Mouse (Mus musculus): ENCODE results near the gene Ttc7b. TPM values are rescaled to one million over a fixed set of nuclear protein-coding genes. Genes with fewer than 3 reads are reported as not detected.
A peak's percentile ranks its signal among the peaks of the same experiment; 100 is the strongest.

The Ttc7b gene
- total RNA-seq, 2 experiments from 2014 or later: 87.5 to 91.4 TPM

DNA sequence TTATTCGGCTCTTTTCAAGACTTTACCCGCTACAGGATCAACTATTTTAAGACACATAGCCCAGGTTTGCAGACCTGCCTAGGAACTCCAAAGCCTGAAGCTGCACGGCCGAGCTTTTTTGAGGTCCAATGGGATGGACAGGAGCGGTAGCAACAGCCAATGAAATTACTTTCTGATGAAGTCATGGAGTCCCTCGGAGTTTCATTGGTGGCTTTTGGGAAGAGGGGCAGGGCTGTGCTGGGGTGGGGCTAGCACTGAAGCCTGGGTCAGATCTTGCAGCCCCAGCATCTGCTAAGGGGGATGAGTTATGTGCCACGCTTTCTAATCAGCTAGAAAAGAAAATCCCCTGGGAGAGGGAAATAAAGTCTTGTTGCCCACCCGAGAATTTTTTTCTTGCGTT is 7.1 kb upstream of the Ttc7b start:
- DNase-seq (ENCODE audit: low spot score in 2 of 2): peak in 1 of 2 experiments; percentile 44

DNA sequence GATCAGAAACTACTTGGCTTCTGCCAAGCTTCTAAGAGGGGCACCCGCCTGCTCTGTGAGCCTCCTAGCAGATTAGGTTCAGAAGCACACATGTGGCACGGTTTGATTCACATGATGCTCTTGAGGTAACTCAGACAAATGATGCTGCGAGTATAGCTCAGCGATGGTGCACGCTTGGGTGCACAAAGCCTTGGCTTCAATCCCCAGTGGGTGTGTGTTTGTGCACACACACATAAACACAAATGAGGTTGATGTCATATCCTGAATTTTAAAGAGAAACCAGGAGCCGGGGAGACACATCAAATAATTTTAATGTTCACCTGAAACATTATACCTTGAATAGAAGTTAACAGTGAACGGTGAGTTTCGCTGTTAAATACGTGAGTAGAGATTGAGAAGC is 6.6 kb upstream of the Ttc7b start:
- DNase-seq (ENCODE audit: low spot score in 2 of 2): peak in 1 of 2 experiments; percentile 16

GRCm38 (mm10) chr12:100525939-100526338 is 5.3 kb upstream of the Ttc7b start:
- DNase-seq (ENCODE audit: low spot score in 2 of 2): peak in 1 of 2 experiments; percentile 20

- DNase-seq (ENCODE audit: low spot score in 2 of 2): peak; percentile 58 to 63
Observed at GRCm38 (mm10) chr12:100520077-100520793, 391 bp downstream of the Ttc7b start.

DNA sequence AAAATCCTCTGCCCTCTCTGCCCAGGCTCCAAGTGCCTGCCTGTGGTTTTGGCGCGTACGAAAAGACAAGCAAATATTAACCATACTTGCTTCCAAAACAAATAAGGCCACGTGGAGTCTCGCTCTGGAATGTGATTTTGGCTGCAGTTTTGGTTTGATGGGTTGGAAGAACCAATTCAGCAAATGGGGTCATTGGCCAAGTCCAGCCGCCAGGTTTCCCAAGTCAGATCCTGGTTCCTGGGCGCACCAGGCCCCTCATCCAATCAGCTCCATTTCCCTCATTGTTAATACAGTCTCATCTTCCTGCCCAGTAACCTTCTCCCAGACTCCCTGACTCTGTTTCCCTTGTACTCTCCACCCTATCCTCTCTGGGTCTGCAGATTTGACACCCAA is 946 bp downstream of the Ttc7b start:
- DNase-seq (ENCODE audit: low spot score in 2 of 2): no peak

DNA sequence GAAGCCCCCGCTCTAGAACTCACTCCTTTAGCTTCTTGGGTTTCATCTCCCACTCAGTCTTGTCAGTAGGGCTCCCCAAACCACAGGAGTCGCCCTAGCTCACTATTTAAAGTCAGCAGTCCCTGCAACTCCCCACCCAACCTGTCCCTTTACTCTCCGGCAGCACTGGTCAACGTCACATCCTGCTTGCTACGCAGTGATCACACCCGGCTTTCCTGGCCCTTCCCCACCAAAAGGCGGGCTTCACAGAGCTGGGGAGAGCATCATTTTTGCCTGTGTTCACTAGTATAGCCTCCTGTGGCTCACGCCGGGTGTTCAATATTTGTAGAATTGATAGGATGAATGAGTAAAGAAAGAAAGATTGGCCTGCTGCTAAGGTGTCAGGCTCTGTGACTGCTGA is 3.3 kb downstream of the Ttc7b start:
- DNase-seq (ENCODE audit: low spot score in 2 of 2): no peak

- DNase-seq (ENCODE audit: low spot score in 2 of 2): no peak
Observed at GRCm38 (mm10) chr12:100516161-100516838, 4.3 kb downstream of the Ttc7b start.

DNA sequence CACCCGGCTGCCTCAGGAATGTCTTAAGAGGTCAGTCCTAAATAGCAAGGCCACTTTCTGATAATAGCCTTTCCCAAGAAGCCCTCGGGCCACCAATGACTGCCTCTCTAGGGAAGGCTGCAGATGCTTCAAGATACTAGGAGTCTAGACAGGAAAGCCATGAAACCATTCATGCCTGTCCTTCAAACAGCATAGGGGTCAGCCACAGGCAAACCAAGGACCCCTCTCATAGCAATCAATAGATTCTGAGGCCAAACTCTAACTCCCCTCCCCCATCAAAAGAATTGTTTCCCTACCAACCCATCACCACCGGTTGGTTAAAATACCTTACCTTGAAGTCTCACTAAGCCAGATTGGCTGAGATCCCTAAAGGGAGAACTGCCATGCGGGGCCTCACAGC is 5.1 kb downstream of the Ttc7b start:
- DNase-seq (ENCODE audit: low spot score in 2 of 2): no peak

DNA sequence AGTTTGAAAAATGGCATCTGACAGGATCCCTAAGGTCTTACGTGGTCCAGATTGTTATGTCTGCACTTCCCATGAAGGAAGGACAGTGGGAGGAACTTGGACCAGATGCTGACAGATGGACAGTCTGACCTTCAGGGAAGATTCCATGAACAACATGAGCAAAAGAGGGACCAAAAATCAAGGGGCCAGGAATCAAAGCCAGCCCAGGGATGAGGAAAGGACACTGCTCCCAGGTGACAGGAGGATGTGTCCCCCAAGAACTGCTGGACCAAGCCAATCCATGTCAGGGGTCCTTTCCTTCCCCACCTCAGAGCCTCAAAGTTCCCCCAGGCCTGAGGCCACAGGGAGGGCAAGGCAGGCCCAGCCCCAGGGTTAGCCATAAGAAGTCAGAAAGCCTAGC is 6.0 kb downstream of the Ttc7b start:
- DNase-seq (ENCODE audit: low spot score in 2 of 2): no peak

GRCm38 (mm10) chr12:100513131-100513530 is 7.5 kb downstream of the Ttc7b start:
- DNase-seq (ENCODE audit: low spot score in 2 of 2): no peak

DNA sequence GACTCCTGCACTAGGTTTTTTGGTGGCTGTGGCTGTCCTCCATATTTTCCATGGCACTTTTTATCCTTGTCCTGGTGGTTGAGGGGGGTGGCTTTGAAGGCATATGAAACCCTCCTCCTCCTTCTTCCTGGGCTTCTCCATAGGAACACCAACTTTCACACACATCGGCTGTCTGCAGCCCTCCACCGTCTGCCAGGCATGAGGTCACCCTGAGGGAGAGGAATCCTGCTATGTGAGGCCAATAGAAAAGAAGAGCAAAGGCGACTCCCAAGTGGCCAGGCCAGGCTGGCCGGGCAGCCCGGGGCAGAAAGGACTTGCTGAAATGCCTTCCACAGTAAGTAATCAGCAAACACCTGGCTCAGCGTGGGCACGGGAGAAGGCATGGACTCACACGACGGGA is 8.0 kb downstream of the Ttc7b start:
- DNase-seq (ENCODE audit: low spot score in 2 of 2): no peak

- no peak for DNase-seq (ENCODE audit: low spot score in 2 of 2)
Observed at GRCm38 (mm10) chr12:100509615-100510282, 10.9 kb downstream of the Ttc7b start.

DNA sequence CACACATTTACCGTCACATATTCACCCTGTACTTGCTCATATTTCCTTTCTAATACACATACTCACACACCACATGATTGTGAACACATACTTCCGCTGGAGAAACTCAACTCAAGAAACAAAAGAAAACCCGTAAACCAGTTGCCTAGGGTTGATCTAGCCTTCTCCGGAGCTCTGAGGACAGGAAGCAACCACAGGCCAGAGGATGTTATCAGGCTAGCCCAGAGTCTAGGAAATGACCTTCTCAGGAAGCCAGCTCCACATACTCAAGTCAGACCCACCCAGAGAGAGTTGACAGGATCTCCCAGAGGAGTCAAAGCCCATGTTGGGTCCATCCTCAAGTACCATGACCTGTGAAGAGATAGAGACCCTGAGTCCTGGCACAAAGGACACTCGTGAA is 12.0 kb downstream of the Ttc7b start:
- no peak for DNase-seq (ENCODE audit: low spot score in 2 of 2)

DNA sequence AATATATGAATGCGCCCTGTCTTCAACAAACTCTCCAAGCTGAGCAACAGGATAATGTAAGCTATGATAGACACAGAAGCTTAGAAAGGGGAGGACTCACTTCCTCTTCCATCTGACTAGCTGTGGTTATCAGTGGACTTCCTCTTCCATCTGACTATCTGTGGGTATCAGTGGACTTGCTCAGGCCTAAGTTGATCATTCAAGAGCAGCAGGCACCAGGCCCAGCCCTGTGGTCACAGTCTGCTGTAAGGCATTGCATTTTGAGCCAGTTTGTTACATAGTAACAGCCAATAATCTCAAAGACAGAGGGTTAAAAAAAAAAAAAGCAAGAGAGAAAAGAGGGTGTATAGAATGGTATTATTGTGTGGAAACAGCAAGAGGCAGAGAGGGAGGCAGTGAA is 15.1 kb downstream of the Ttc7b start:
- no peak for DNase-seq (ENCODE audit: low spot score in 2 of 2)

DNA sequence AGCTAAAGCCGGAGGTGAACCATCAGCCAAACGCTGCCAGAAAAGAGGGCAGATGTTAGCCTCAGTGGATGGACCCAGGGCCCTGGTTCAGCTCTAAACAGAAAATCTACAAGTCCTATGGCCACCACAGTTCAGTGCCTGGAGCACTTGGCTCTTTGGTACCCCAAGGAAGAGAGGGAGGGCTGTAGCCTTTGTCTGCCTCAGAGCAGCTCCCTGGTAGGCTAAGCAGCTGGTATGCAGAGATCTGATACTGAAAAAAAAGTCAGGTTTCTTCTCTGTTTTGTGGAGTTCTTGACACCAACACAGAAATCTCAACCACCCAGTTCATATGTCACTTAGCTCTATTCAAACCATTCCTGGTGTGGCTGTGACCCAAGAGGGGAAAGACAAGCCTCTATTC is 16.0 kb downstream of the Ttc7b start:
- DNase-seq (ENCODE audit: low spot score in 2 of 2): no peak

DNA sequence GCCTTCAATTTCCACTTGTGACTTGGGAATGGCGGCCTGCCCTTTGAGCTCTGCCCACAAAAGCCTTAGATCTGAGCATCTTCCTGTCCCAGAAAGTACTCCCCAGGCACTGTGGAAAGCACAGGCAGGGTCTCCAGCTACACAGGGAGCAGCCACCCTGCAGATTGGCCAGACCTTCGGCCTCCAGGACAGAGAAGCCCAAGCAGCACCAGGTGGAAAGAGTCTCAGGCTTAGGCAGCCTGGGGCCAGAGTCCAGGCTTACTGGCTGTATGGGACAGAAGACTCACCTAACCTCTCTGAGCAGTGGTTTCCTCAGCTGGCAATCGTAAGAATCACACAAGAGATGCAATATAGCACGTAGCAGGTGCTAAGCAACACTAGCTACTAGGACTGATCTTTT is 17.0 kb downstream of the Ttc7b start:
- no peak for DNase-seq (ENCODE audit: low spot score in 2 of 2)

GRCm38 (mm10) chr12:100502544-100502943 is 18.1 kb downstream of the Ttc7b start:
- DNase-seq (ENCODE audit: low spot score in 2 of 2): no peak

- no peak for DNase-seq (ENCODE audit: low spot score in 2 of 2)
Observed at GRCm38 (mm10) chr12:100501261-100501660, 19.4 kb downstream of the Ttc7b start.

DNA sequence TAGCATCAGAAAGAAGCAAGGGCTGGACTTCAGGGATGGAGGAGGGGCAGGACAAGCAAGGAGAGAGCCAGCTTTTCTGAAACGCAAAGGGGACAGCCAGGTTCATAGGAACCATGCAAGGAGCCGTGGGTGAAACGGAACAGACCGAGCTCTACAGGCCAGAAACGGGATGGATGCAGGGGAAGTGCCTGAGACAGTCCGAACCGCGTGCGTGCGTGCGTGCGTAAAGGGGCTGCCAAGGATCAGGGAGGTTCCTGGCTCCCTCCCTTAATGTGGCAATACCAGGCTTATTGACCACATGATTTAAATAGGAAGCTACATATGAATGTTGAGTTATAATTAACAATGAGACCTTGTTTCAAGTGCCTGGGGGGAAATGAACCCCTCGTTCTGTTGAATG is 21.2 kb downstream of the Ttc7b start:
- no peak for DNase-seq (ENCODE audit: low spot score in 2 of 2)

- no peak for DNase-seq (ENCODE audit: low spot score in 2 of 2)
Observed at GRCm38 (mm10) chr12:100498006-100498405, 22.6 kb downstream of the Ttc7b start.

- no peak for DNase-seq (ENCODE audit: low spot score in 2 of 2)
Observed at GRCm38 (mm10) chr12:100495083-100495482, 25.5 kb downstream of the Ttc7b start.

- DNase-seq (ENCODE audit: low spot score in 2 of 2): no peak
Observed at GRCm38 (mm10) chr12:100493211-100493610, 27.4 kb downstream of the Ttc7b start.

Data from adrenal gland, adult 18-20 months (tissue).